Mouse (Mus musculus): ENCODE measurements at regions not wholly inside any gene's neighbourhood (a gene's known extent, or its start where the extent isn't known, plus 50 kb on each side); places are given as distances from the start of the nearest gene placed in this dataset.

DNA sequence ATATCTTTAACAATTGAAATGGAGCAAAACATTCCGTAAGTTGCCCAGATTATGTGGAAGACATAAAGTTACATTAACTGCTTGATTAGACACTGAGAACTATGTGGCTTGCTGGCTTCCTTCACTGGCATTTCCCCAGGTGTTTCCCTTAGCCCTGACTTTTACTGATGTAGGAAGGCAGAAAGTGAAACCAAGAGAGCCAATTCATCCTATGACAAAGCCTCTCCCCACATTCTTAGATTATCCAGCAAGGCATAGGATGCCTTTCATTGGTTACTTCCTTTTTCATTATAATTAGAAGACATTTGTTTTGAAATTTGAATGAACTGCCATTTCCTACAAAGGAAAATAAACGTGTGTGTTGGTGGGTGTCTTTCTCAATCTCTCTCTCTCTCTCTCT, 72.1 kb downstream of the Cdc42ep3 start:
- DNase-seq (ENCODE audit: low read depth, low spot score): no peak

DNA sequence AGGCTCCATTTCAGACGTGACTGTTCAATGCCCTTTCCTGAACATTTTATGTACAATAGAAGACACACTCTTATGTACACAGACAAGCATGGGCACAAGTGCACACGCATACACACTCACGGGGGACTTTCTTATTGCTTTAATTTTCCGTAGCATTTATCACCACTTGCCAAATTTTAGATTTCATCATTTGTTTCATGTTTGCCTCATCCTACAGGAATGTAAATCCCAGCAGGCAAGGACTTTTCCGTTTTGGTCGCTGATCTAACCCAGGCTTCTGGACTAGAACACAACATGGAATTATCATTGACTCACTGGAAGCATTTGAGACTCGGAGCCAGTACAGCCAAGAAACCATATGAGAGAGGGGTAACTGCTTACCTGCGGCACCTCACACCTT, 81.3 kb downstream of the Cdc42ep3 start:
- no peak for DNase-seq (ENCODE audit: low read depth, low spot score)

DNA sequence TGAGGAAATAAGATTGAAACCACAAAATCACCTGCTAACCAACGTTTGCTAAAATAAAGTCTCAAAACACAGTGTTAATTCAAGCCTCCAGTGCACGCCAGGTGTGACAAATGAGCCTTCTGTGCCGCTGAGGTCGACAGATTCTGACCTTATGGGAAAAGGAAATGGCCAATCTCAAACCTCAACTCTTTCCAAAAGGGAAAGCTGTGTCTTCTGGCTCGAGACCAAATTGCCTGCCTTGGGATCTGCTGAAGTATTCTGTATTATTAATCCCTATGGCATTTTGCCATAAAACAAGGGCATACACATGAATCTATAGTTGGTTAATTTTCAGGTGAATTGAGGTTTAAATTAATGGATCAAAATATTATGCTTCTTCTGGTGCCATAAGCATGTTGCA, 95.2 kb downstream of the Cdc42ep3 start:
- no peak for DNase-seq (ENCODE audit: low read depth, low spot score)

DNA sequence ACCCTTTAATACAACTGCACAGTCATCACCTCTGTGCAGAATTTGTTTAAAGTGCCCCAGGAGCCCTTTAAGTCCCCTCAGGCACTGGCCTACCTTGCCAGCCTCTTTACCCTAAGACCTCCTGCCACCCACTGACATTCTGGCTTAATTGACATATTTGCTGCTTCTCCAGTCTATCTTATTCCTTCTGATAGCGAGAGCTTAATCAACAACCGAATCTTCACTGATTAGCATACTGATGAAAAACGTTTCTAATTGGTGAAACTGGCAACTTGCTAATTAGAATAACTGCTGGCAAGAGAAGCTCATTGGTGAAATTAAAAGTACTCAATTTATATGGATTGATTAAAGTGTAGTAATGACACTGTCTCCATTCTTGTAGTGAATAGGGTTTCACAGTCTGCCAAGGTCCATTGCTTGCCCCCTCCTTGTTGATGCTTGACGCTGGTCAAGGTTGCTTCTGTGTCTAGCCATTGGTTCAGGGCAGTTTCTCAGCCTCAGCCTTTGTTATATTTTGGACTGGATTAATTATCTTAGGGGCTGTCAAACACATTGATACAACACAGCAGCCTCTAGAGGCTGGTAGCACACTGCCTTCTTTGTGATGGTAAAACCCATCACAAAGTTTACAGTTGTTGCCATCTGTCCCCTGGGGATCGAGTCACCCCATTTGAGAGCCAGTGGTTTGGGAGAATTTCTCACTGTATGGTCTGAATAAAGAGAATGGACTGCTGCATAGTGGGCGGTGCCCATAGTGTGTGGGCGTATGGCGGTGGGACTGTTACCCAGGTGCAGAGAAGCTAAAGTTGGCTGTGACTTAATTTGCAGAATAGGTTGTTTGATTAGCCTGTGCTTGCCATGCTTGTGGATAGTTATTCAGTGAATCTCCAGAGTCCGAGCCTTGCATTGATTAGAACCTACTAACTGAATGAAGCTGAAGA, 107.7 kb downstream of the Cdc42ep3 start:
- DNase-seq (ENCODE audit: low read depth, low spot score): no peak

DNA sequence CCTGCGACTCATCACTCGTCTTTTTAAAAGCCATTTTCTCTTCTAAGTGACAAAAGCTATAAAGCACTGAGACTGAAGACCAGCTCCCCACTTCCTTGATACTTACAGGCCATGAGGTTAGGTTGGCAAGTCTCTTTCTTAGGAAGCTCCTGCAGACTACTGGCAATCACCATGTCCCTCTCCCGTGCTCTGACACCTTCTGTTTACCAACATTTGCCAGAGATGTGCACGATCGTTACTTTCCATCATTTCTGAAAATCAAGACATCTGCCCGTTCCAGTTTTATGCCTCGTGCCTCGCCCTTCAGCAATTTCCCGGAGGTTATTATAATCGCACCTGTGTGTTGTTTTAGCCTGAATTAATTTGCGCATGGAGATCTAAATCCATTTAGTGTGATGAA, 110.8 kb downstream of the Cdc42ep3 start:
- DNase-seq (ENCODE audit: low read depth, low spot score): no peak

DNA sequence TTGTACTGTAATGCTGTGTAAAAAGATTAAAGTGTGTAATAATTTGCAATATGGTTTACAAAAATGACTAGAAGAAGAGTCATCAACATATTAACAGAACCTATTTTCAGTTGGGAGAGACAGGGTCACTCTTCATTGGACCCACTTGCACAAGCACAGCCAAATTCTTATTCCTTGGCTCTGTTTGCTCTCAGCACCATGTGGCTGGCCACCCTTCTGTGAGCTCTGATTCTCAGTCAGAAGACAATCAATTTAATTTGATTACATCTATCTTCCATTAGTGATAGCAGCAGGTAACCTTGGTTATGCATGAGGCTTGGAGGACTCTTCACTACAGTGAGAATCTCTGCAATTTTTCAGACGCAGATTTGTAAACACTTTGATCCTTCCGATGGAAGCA, 111.5 kb downstream of the Cdc42ep3 start:
- no peak for DNase-seq (ENCODE audit: low read depth, low spot score)

DNA sequence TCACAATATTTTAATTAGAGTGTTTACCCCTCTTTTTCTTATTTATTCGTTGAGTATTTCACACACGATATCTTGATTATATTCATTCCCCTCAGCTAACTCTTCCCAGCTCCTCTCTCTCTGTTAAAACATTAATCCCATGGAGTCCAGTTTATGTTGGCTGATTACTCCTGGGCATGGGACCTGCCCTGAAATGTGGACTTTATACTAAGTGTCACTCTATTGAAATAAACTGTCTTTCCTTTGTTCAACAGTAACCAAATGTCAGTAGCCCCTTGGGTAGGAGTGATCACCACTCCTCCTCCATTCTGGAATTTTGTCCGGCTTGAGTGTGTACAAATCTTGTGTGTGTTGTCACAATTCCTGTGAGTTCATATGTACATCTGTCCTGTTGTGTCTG, 113.4 kb downstream of the Cdc42ep3 start:
- no peak for DNase-seq (ENCODE audit: low read depth, low spot score)

DNA sequence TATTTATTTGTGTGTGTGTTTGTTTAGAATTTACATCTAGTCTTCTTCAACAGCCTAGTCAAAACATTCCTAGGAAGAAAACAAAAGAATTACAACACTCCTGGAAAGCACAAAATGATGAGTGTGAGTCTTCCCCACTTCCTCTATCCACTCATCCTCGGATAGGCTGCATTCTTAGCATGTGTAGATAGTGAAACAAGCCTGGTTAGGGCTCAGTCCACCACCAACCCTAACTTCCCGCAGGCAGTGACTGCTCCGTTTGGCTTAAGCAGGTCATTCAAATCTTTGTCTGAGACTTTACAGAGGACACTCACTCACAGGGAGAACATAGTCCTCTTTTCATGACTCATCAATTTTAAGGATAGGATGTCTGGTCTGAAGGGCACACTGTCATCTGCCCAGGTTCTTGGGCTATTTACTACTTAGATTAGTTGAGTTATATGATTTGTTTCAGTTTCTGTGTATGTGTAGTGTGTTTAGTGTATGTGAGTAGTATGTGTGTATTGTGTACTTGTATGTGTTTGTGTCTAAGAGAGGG, 118.6 kb downstream of the Cdc42ep3 start:
- DNase-seq (ENCODE audit: low read depth, low spot score): no peak

DNA sequence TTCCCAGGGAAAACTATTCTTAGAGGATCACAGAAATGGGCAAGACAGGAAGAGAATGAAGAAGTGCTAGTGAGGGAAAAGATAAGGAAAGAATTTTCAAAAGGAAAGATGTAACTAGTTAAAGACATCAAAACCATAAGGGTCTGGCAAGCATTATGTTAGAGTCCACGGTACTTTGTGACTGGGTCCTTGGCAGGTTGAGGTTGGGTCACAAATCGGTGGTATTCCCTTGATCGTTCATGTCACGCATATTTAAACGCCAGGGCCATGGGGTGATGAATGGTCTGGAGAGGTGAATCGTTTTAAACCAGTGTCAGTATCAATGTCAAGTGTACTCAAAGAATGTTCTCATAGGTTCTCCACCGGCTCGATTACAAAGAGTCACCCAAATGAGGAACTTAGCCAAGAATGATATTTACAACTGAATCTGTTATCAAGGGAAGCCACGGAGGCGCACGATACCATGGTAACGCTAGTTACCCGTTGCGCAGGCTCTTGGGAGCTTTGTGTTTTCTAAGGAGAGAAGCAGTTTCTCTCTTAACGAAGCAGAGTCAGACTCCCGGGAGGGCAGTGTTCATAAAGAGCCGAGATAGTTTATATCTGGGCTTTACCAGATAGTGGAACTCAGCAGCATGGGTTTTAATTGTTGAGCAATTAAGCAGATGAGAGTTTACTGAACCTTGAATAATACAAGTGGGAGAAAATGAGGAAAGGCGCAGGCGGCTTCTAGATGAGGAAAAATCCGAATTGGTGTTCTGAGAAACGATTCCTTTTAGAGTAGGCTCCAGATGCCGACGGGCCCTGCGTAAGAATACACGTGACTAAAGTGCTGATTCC, 124.0 kb downstream of the Cdc42ep3 start:
- no peak for DNase-seq (ENCODE audit: low read depth, low spot score)

DNA sequence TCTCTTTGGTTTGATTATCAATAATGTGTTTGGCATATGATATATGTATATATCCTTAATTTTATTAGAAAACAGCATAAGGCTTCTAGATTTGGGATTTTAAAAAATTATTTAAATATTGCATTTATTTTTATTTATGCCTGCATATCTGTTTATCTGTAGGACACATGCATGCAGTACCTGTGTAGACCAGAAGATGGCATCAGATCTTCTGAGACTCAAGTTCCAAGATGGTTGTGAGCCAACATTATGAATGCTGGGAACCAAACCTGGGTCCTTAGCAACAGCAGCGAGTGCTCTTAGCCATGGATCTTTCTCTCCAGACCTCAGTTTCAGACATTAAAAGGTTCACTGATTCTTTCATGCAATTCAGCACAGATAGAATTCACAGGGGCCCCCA, 148.3 kb downstream of the Cdc42ep3 start:
- DNase-seq (ENCODE audit: low read depth, low spot score): peak; percentile 15

DNA sequence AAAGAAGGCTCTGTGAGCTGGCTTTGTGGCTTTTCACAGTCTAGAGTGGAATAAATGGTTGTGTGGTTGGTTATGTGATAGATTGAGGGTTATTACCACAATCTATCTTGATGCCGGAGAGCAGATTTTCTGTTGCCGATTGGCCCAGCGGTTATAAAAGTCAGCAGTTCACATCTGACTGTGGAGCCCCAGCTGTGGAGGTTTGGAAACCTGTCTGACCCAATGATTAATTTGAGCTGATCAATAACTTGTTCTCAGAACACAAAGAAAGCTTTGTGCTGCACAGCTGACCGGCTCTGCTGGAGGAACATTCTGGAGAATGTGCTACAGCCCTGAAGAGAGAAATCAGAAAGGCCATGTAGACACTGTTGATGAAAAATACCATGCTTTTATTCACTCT, 148.8 kb downstream of the Cdc42ep3 start:
- no peak for DNase-seq (ENCODE audit: low read depth, low spot score)

DNA sequence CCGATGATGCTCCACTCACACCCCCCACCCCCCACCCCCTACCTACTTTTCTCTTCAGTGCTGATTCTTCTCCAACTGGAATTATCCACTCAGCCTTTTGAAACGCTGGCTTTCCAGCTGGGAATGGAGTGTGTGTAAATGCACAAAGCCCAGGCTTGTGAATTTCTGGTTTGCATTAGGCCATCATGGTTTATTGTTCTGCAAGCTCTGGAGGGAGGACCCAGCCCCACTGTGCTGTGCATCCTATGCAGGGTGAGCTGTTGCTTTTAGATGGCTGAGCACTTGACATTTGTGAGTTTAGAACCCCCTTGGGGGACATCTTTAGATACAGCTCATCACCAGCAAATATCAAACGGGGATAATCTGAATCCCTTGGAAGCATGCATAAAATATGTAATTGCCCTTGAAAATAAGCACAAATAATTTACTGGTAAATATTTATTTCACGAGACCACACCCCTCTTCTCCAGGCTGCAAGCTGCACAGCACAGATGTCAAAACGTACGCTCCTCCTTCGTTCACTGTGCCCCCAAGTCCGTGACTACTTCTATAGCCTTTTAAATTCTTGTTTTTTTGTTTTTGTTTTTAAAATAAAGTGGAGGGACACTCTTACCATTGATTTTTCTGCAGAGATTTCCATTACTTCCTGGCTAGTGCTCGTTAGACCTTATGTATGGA, 148.2 kb downstream of the Qpct start:
- no peak for DNase-seq (ENCODE audit: low read depth, low spot score)

DNA sequence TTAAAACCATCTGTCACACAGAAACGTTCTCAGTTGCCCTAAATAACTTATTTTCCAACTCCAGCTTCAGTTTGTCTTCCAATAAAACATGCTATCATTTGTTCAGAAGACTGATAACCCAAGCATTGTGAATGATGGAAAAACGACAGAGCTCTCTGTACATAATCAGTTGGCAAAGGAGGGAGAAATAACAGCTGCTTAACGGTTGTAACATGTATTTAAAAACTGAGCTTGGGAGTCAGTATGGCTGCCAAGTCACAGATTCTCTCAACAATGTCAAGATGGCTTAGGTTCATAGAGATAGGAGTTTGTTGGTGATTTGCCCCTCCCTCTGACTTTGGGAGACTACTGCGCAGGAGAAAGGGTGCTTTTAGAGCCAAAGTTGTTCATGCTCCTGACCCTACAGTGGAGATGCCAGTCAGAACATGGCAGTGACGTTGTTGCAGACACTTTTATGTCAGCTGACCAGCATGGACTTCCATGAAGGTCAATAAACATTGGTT, 140.2 kb downstream of the Qpct start:
- DNase-seq (ENCODE audit: low read depth, low spot score): no peak

DNA sequence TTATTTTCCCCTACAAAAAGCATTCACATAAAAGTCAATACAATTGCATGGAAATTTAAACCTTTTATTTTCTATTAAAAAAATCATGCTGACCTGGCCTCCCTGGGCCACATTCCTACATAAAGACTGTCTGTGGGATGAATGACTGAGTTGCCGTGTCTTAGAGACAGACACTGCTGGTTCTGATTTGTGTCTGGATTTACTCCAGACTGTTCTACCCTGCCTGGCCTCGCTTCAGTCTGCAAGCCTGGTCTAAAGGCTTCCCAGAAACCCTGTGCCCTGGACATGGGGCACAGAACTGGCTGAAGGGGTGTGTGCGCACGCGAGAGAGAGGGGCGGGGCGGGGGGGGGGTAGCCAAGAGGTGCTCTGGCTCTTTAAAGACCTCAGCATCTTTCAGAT, 136.6 kb downstream of the Qpct start:
- DNase-seq (ENCODE audit: low read depth, low spot score): no peak

DNA sequence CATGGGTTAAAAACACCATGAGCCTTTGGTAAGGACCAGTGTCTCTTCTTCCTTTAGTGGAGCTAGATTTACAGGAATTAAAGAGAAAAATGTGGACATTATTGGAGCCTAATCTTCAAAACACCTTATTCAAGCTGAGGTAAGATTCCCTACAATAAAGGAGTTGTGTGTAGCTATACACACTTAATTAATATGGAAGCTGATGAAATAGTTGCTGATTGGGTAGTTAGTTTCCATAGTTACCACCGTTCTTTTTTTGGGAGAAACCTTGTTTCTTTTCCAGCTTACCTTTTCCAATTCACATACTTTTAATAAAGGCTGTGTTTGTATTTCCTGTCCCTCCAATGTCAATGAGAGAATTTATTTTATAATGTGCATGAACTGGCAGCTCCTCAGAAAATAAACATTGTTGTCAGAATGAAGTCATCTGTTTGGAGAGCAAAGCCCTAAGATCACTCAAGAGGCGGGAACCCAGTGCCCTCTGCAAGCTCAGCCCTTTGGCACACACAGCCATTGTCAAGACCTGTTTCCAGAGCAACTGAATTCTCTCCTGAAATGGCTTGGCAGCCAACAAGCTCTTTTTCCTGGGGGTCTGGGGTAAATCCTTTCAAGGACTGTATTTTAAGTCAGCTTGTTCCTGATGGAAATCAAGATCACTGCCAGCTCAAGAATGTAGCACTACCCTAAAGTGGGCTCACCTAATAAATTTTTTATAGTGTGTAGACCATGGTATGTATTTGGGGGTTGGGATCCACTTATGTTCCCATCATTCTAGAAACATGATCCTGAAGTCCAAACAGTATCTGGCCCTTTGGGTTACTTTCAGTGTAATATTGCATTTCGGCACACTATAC, 128.8 kb downstream of the Qpct start:
- DNase-seq (ENCODE audit: low read depth, low spot score): no peak

DNA sequence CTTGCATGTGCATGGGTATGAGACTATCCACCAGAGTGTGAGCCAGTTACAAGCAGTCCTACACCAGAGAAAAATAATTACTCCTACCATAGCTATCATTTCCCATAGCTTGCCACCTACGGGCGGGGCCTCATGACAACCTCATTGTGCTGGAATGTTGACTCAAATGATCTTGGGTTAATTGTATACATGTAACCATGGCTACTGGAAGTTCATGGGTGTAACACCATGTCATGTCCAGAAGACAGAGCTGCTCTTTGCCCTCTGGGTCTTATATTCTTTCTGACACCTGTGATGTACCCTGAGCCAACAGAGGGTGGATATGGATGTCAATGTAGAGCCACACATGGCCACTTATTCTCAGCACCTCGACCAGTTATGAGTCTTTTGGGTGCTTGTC, 125.6 kb downstream of the Qpct start:
- no peak for DNase-seq (ENCODE audit: low read depth, low spot score)

DNA sequence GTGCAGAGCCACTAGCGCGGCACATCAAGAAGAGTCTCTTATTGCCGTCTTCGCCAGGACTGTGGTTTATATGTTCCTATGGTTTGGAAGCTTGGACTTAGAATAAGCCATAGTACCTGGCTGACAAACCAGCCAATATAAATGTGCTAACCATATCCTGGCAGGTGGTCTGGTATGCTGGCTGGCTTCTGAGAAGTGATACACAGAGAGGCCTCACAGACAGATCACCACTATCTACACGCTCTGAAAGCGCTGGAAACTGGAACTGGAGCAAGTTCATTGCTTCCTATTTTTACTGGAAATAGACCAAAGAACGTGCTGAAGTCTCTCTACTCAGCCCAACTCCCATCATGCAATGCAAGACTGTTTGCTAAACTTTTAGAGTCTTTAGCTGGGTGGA, 124.7 kb downstream of the Qpct start:
- DNase-seq (ENCODE audit: low read depth, low spot score): no peak

DNA sequence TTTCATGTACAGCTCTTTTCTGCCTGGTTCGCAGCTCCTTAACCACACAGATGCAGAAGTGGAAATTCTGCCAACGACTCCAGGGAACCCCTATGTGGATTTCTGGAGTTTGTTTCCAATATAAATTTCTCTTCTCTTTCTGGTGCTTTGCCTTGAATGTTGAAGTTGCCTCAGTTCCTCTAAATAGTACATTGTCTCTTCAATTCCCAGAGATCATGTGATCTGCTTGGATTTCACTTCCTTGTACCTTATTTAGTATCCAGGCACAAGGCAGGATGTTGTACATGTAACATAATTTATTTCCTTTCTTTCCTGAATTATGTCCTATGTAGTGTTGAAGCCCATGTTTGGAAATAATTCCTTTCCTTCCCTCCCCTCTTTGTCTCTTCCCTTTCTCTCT, 123.7 kb downstream of the Qpct start:
- no peak for DNase-seq (ENCODE audit: low read depth, low spot score)

DNA sequence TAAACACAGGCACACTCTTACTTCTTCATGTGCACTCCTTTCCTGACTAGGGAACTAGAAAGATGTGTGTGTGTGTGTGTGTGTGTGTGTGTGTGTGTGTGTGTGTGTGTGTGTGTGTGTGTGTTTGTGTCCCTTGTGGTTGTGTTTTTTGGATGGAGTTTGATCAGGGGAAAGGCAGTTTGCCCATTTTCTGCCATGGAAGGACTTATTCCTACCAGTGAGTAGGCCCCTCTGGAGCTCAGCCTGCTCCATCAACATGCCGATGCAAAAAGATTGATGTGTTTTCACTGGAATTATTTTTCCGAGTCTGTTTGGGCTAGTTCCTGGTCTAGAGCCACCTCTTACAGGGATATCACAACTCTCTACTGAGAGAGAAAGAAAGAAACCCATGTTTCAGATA, 120.6 kb downstream of the Qpct start:
- no peak for DNase-seq (ENCODE audit: low read depth, low spot score)

DNA sequence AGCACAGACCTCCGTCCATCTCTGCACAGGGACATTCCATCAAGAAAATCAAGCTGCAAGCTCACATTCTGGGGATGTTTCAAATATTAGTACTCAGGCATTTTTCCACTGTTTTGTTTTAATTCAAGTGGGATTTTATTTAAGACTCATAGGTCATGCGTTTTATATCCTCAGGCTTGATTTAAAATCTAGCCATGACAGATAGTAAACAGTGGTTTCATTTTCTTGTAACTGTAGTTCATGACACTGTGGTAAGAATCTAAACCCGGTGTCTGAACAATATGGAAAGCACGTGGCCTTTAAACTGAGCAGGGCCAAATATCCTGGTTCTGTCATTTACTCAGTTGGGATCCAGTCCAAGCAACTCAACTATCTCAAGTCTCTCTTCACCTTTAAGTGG, 119.0 kb downstream of the Qpct start:
- DNase-seq (ENCODE audit: low read depth, low spot score): no peak

DNA sequence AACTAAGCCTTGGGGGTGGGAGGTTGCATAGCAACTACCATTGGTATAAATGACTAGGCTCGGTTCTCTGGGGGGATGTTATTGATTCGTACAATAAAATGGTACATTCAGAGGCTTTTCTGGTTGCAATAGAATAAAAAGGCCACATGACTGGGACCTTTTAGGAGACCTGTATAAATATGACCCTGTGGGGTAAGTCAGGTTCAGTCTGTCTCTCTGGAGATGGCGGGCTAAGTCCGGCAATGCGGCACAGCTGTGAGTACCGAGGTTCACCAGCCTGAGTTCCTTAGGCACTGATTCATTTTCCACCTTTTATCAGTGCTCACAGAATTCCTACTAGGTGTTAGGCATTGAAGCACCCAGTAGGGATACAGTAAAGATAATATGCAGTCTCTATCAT, 115.5 kb downstream of the Qpct start:
- DNase-seq (ENCODE audit: low read depth, low spot score): no peak

All from A20 (cell line).